Mouse (Mus musculus): ENCODE results near the gene Dhfr.
"Not testable (repeated sequence)": the region's sequence is repeated elsewhere in the genome, so short reads cannot be mapped to it uniquely, and the experiment has no call there.

Gene Dhfr

GRCm38 (mm10) chr13:92354456-92355271 is at the start of gene Dhfr, which contains the start of gene Msh3:
Gene Dhfr, plus strand, starts transcription at chr13:92354726.
Gene Msh3, minus strand, starts transcription at chr13:92355003.
- DNase-seq, result peak; percentile 97

DNA sequence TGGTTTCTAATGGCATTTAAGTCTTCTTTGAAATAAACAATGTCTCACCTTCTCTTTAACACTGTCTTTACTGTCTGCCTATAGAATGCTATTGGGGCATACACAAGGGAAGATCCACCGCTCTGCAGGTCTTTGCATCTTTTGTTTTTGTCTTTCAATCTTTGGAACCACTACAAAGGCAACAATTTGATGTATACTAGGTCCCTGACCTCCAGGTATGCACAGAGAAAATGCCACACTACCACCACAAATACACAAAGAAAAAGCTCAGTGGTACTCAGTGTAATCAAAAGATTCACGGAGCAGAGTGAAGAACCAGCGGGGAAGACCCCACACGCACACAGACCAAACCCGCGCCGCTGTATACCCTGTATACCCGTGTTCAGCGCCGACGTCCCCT is 48.8 kb upstream of the Dhfr start, which contains the start of gene Gm20379:
Gm20379 (plus strand) TSS at position 301 of the 400 bp plus-strand sequence.
- no peak for DNase-seq

DNA sequence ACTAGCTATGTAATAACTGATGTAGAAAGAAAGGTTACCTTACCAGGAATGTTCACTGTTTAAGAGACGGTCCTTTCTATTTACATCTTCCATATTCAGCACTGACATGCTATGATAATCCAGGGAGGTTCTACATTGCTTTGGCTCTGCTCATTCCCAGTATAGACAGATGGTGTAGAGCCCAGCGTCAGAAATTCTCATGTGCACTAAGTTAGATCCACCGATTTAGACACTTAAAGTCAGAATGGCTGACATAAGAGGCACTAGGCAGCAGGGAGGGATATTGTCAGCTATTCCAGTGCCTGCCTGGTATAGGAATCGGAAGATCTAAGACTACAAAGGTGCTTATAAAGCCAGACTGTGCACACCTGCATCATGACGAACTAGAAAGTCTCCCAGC is 39.9 kb upstream of the Dhfr start:
- DNase-seq, result no peak

GRCm38 (mm10) chr13:92320770-92321169 is 33.8 kb upstream of the Dhfr start:
- DNase-seq, result no peak

- DNase-seq, result no peak
Observed at GRCm38 (mm10) chr13:92326030-92326429, 28.5 kb upstream of the Dhfr start.

- no peak for DNase-seq
Observed at GRCm38 (mm10) chr13:92328000-92328399, 26.5 kb upstream of the Dhfr start.

- DNase-seq, result no peak
Observed at GRCm38 (mm10) chr13:92330621-92331020, 23.9 kb upstream of the Dhfr start.

- DNase-seq, result no peak
Observed at GRCm38 (mm10) chr13:92332103-92332879, 22.2 kb upstream of the Dhfr start.

GRCm38 (mm10) chr13:92336857-92337256 is 17.7 kb upstream of the Dhfr start:
- DNase-seq, result no peak

DNA sequence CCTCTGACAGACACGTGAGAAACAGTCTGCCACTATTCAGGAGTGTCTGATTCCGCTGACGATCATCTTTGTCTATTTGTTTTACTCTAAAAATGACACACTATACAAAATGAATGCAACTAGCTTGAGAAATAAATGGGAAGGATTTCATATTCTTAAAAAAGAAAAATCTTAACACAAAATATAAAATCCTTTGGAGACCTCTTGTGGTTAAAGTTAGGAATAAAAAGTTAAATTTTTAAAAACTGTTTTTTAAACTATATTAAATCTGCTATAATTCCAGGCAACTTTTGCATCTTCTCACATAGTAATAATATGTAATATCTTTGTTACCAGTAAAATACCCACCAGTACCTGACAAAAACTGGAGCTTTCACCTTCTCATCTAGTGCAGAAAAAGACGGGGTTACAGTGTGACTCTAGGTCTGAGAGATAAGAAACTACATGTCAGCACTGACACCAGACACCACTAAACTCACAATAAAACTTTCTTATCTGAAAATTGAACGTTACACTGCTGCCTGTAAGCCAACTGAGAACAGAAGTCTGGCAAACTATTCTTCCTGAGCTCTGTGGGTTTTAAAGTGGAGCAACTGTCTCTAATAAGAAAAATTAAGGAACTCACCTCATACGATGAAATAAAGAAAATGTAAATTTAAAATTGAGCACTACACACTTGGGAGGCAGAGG is 16.6 kb upstream of the Dhfr start:
- DNase-seq, result no peak

DNA sequence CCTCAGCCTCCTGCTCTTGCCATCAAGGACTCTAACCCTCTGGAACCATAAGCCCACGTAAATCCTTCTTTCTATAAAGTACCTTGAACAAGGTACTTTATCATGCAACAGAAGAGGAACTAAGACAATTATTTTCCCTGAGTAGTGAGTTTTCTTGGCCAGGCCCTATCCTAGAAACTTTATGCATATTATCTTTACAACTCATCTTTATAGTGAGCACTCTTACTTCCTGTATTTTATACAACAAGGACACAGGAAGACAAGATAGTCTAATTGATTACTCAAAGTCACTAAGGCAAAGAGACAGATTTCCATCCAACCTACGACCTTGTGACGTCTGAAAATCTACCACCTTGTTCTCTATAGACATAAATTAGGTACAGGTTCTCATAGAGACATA is 14.7 kb upstream of the Dhfr start:
- no peak for DNase-seq

- no peak for DNase-seq
Observed at GRCm38 (mm10) chr13:92344033-92344432, 10.5 kb upstream of the Dhfr start.

GRCm38 (mm10) chr13:92346338-92346737 is 8.2 kb upstream of the Dhfr start:
- no peak for DNase-seq

DNA sequence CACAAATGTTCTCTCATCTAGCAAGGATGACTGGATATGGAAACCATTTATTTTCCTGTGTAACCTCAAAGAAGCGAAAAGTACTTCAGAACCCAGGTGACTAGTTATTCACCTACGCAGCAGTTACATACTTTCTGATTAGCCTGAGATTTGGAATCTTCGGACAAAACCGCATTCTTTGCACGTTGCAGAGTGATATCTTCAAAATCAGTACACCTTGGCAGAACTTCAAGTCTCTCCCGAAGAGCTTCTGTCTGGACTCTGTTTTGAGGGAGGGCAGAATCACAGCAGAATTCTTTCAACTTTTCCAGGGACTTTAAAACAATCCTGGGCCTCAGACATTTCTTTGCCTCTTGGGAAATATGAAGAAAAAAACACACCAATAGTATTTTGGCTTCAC is 3.4 kb upstream of the Dhfr start:
- no peak for DNase-seq

GRCm38 (mm10) chr13:92353956-92354355 is 570 bp upstream of the Dhfr start:
- no peak for DNase-seq

- DNase-seq, result no peak
Observed at GRCm38 (mm10) chr13:92355272-92355643, 732 bp downstream of the Dhfr start.

DNA sequence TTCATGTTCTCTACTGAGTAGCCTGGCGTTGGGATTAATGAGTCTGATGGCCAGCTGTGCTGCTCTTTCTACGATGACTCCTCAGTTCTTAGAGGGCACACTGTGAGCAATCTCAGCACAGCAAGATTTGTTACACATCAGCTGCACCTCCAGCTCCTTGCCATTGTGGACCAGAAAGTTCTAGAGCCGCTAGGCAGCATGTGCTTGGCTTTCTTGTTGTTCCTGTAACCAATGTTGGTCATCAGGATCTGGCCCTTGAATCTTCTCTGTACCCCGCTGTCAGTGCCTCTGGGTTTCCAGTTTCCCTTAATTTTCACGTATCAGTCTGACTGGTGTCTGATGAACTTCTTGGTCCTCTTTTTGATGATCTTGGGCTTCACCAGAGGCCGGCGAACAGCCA is 1.9 kb downstream of the Dhfr start:
- no peak for DNase-seq

GRCm38 (mm10) chr13:92357644-92358043 is 3.1 kb downstream of the Dhfr start:
- DNase-seq, result no peak

- no peak for DNase-seq
Observed at GRCm38 (mm10) chr13:92361609-92362008, 7.1 kb downstream of the Dhfr start.

- DNase-seq, result no peak
Observed at GRCm38 (mm10) chr13:92365312-92365711, 10.8 kb downstream of the Dhfr start.

- DNase-seq, result no peak
Observed at GRCm38 (mm10) chr13:92370811-92371210, 16.3 kb downstream of the Dhfr start.

DNA sequence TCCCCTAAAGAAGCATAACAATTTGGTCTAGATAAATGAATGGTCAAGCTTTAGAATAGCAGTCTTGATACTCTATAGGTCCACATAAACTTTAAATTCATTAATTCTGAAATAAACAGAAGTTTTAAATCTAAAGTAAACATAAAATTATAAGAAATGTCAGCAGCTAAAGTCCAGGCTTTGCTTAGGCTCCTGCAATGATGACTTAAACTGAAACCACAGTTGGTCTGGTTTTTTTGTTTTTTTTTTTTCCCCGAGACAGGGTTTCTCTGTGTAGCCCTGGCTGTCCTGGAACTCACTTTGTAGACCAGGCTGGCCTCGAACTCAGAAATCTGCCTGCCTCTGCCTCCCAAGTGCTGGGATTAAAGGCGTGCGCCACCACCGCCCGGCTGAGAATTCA is 16.9 kb downstream of the Dhfr start:
- not testable (repeated sequence) for DNase-seq

DNA sequence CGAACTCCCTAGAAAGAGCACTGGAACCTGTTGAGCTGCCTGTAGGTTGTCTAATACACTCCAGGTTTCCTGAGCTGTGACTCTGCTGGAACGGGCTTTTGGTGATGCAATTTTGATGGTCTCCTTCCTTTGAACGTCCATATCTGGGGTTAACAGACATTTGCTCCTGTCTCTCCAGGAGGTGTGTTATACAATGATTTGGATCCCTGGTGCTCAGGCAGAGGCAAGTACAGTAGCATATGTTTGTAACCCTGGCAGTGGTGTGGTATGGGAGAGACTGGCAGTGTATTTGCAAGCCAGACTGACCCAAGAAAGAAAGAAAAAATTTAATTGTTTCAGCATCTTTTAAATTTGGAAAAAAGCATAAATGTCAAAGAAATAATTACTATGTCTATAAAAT is 32.8 kb downstream of the Dhfr start:
- DNase-seq, result no peak
